Mouse (Mus musculus): Measurements from ENCODE around the gene Slc5a5. TPM values are rescaled to one million over a fixed set of nuclear protein-coding genes. Genes with fewer than 3 reads are reported as not detected.

Gene Slc5a5
- polyA plus RNA-seq, 1 experiment from 2014 or later, result 0.71 TPM

DNA sequence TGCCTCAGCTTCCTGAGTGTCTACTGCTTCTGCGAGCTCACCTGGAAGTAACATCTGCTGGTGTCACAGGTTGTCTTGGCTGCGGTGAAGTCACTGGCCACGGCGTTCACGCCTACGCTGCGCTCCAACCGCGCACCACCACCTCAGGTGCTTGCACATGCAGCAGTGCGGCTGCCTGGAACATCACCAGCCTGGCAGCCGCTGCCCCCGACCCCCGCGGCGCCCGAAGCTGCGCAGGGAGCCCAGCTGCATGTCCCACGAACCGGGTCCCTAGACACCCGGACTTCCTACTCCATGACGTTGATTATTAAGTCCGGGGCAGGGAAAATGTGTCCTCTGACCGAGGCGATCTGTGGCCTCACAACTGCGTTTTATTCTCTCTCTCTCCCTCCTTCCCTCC lies 50.1 kb downstream of the Slc5a5 start:
- peak overlapping the region; percentile 47; the same call in 1 of the 2 replicates for H3K27ac ChIP-seq (ENCODE audit: low read depth, low read length)
- H3K9ac ChIP-seq (ENCODE audit: low read depth, low read length), result no peak overlapping the region
- no peak for ATAC-seq (ENCODE audit: low FRiP score)
- no peaks in the 10 kb centered on the region for H3K27me3 ChIP-seq (ENCODE audit: control insufficient read depth, insufficient read depth, low read length)
- no peak overlapping the region for H3K4me3 ChIP-seq (ENCODE audit: low read depth, low read length)
- 70% methylated on average over 25 of the region's 25 CpGs for WGBS
- no peaks in the 10 kb centered on the region for H3K36me3 ChIP-seq (ENCODE audit: control insufficient read depth, insufficient read depth, low read length)
- no peak overlapping the region for H3K4me2 ChIP-seq (replicated peaks; ENCODE audit: low read depth, low read length)
- H3K4me1 ChIP-seq (replicated peaks; ENCODE audit: control insufficient read depth, insufficient read depth, low read length), result peaks cover 5% of the 10 kb centered on the region; the same call in 1 of the 2 replicates
- DNase-seq (ENCODE audit: low spot score), result no peak
- H3K9me3 ChIP-seq (ENCODE audit: control insufficient read depth, low read length), result no peaks in the 10 kb centered on the region

DNA sequence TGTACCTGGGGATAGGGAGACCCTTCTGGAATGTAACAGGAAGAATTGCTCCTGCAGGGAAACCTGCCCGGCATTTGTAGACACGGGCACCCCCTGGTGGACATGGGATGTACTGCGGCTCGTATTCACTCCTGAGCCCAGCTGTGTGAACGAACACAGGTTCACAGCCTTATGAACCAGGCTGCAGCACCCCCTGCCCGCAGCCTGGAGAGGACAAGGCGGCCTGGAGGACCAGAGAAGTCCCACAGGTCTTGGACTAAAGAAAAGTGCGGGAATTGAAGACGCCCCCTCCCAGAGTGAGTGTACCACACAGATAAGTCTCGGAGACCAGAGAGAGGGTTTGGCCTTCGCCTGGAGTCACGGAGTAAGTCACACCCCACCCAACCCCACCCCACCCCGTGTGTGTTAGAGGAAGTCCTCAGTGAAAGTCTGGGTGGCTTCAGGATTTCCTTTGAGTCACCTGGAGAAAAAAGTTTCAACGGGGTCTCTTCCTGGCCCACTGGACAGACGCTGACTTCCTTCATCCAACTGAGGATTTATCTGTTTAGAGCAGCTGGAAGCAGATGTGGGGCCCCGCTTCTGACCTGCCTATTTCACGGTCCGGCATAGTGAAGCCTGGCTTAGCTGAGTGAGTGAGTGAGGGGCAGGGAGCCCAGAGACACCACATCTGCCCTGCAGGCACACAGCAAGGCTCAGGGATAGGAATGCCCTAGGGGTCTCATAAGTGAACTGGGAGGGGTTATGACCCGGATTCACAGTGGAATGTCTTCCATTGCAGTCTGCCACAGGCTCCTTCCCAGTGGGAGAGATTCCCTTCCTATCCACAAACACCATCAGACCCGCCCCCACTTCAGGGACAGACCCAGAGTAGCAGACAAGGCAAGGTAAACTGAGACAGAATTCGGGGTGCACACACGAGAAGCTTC lies 51.1 kb downstream of the Slc5a5 start:
- WGBS, result 43% methylated on average over 22 of the region's 22 CpGs
- Histone ChIP-seq H3K4me1 (replicated peaks; ENCODE audit: control insufficient read depth, insufficient read depth, low read length) (peaks cover 5% of the 10 kb centered on the region; the same call in 1 of the 2 replicates), H3K9ac (ENCODE audit: low read depth, low read length) (no peak overlapping the region), H3K9me3 (ENCODE audit: control insufficient read depth, low read length) (no peaks in the 10 kb centered on the region), H3K4me3 (ENCODE audit: low read depth, low read length) (no peak overlapping the region), H3K4me2 (replicated peaks; ENCODE audit: low read depth, low read length) (no peak overlapping the region), H3K36me3 (ENCODE audit: control insufficient read depth, insufficient read depth, low read length) (no peaks in the 10 kb centered on the region), H3K27me3 (ENCODE audit: control insufficient read depth, insufficient read depth, low read length) (no peaks in the 10 kb centered on the region), H3K27ac (ENCODE audit: low read depth, low read length) (0 out of 2 replicates have a peak overlapping the region, but pooled peaks have one; percentile 20)
- DNase-seq (ENCODE audit: low spot score), result peak; percentile 95
- ATAC-seq (ENCODE audit: low FRiP score), result peak; percentile 8; the same call in 1 of the 2 replicates

DNA sequence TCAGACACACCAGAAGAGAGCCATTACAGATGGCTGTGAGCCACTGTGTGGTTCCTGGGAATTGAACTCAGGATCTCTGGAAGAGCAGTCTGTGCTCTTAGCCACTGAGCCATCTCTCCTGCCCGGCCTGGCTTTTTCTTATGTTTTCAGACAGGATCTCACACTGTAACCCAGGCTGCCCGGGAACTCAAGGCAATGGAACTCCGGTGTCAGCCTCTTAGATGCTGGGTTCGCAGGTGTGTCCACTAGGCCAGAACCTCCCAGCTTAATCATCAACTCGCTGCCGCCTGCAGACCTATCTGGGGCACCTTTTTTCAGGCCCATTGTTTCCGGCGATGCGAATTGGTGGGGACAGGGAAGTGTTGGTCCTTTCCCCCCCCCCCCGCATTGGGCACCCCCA lies 52.0 kb downstream of the Slc5a5 start:
- ATAC-seq (ENCODE audit: low FRiP score), result no peak
- Histone ChIP-seq H3K9me3 (ENCODE audit: control insufficient read depth, low read length) (no peaks in the 10 kb centered on the region), H3K27me3 (ENCODE audit: control insufficient read depth, insufficient read depth, low read length) (no peaks in the 10 kb centered on the region), H3K36me3 (ENCODE audit: control insufficient read depth, insufficient read depth, low read length) (no peaks in the 10 kb centered on the region), H3K4me2 (replicated peaks; ENCODE audit: low read depth, low read length) (no peak overlapping the region), H3K9ac (ENCODE audit: low read depth, low read length) (no peak overlapping the region), H3K4me1 (replicated peaks; ENCODE audit: control insufficient read depth, insufficient read depth, low read length) (peaks cover 5% of the 10 kb centered on the region; the same call in 1 of the 2 replicates), H3K27ac (ENCODE audit: low read depth, low read length) (no peak overlapping the region), H3K4me3 (ENCODE audit: low read depth, low read length) (no peak overlapping the region)
- WGBS, result 60% methylated on average over 10 of the region's 10 CpGs
- no peak for DNase-seq (ENCODE audit: low spot score)

DNA sequence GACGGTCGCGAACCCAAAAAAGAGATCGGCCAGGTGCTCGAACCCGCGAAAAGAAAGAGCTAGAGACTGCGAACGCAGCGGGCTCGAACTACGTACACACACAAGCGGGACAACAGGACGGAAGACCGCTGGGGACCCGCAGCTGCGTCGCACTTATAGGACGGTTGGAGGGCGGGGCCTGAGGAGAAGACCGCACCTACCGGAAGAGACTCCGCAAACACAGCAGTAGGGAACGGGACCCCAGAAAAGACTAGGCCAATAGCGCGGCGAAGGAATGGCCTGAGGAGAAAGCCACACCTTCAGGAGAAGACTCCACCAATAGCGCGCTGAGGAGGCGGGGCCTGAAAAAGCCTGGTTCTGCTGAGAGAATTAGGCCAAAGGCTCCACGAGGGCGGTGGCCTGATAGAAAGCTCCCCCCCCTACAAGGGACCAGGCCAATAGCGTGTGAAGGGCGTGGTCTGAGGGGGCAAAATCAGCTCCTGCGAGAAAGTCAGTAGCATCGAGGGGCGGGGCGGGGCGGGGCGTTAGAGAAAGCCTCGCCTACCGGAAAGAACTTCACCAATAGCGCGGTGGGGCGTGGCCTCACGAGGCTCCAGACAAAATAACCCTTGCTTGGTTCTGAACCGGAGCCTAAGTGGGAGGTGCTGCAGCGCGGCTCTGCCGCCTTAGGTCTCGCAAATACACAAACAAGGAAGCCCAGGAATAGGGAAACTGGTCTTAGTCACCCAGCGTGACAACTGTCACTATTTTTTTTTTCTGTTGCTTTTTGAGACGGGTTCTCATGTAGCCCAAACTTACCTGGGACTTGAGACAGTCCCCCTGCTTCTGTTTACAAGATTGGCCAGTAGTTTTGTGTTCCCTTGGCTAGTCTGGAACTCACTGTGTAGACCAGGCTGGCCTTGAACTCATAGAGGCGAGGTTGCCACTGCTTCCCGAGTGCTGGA lies 52.9 kb downstream of the Slc5a5 start, which contains the start of gene Arrdc2:
Gene Arrdc2 (minus strand): TSS at position 313 of the 944 bp plus-strand sequence.
- 2% methylated on average over 55 of the region's 55 CpGs for WGBS
- Histone ChIP-seq H3K27ac (ENCODE audit: low read depth, low read length) (peak within 1 kb of the TSS; percentile 67), H3K4me1 (replicated peaks; ENCODE audit: control insufficient read depth, insufficient read depth, low read length) (peaks cover 5% of the 10 kb centered on the region; the same call in 1 of the 2 replicates), H3K9ac (ENCODE audit: low read depth, low read length) (peak within 1 kb of the TSS; percentile 70), H3K4me2 (replicated peaks; ENCODE audit: low read depth, low read length) (peak within 1 kb of the TSS; percentile 83), H3K9me3 (ENCODE audit: control insufficient read depth, low read length) (no peaks in the 10 kb centered on the region), H3K4me3 (ENCODE audit: low read depth, low read length) (peak within 1 kb of the TSS; percentile 57), H3K27me3 (ENCODE audit: control insufficient read depth, insufficient read depth, low read length) (no peaks in the 10 kb centered on the region), H3K36me3 (ENCODE audit: control insufficient read depth, insufficient read depth, low read length) (no peaks in the 10 kb centered on the region)
- peak; percentile 97 for ATAC-seq (ENCODE audit: low FRiP score)
- peak; percentile 99 for DNase-seq (ENCODE audit: low spot score)

- peak overlapping the region; percentile 70 for H3K9ac ChIP-seq (ENCODE audit: low read depth, low read length)
- H3K27ac ChIP-seq (ENCODE audit: low read depth, low read length), result peak overlapping the region; percentile 67
- no peaks in the 10 kb centered on the region for H3K27me3 ChIP-seq (ENCODE audit: control insufficient read depth, insufficient read depth, low read length)
- peak overlapping the region; percentile 57 for H3K4me3 ChIP-seq (ENCODE audit: low read depth, low read length)
- ATAC-seq (ENCODE audit: low FRiP score) (peak; percentile 37), DNase-seq (ENCODE audit: low spot score) (no peak)
- H3K4me1 ChIP-seq (replicated peaks; ENCODE audit: control insufficient read depth, insufficient read depth, low read length), result peaks cover 5% of the 10 kb centered on the region; the same call in 1 of the 2 replicates
- WGBS, result 4% methylated on average over 59 of the region's 66 CpGs
- H3K4me2 ChIP-seq (replicated peaks; ENCODE audit: low read depth, low read length), result peak overlapping the region; percentile 83
- no peaks in the 10 kb centered on the region for H3K36me3 ChIP-seq (ENCODE audit: control insufficient read depth, insufficient read depth, low read length)
- H3K9me3 ChIP-seq (ENCODE audit: control insufficient read depth, low read length), result no peaks in the 10 kb centered on the region
Observed at GRCm38 (mm10) chr8:70838654-70839407, 53.7 kb downstream of the Slc5a5 start.

DNA sequence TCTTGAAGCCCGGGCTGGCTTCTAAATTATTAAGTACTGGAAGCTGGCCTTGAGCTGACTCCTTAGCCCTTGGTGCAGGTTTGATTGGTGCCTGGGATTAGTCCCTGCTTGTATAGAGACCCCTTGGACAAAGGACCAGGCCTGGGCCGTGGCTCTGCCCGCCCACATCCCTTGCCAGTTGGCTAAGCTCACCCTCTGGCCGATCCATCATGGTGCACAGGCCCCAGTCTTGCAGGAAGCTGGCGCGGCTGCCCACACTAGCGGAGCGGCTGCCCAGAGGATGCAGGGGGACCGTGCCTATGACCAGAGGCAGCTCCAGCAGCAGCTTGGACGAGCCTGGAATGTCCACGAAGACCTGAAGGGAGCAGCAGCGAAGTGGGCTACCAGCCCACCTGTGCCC lies 55.9 kb downstream of the Slc5a5 start:
- H3K4me2 ChIP-seq (replicated peaks; ENCODE audit: low read depth, low read length), result no peak overlapping the region
- no peaks in the 10 kb centered on the region for H3K36me3 ChIP-seq (ENCODE audit: control insufficient read depth, insufficient read depth, low read length)
- H3K4me1 ChIP-seq (replicated peaks; ENCODE audit: control insufficient read depth, insufficient read depth, low read length), result peaks cover 5% of the 10 kb centered on the region; the same call in 1 of the 2 replicates
- WGBS, result 91% methylated on average over 12 of the region's 12 CpGs
- H3K9me3 ChIP-seq (ENCODE audit: control insufficient read depth, low read length), result no peaks in the 10 kb centered on the region
- DNase-seq (ENCODE audit: low spot score), result no peak
- ATAC-seq (ENCODE audit: low FRiP score), result no peak
- H3K9ac ChIP-seq (ENCODE audit: low read depth, low read length), result no peak overlapping the region
- no peaks in the 10 kb centered on the region for H3K27me3 ChIP-seq (ENCODE audit: control insufficient read depth, insufficient read depth, low read length)
- H3K27ac ChIP-seq (ENCODE audit: low read depth, low read length), result no peak overlapping the region
- H3K4me3 ChIP-seq (ENCODE audit: low read depth, low read length), result no peak overlapping the region

DNA sequence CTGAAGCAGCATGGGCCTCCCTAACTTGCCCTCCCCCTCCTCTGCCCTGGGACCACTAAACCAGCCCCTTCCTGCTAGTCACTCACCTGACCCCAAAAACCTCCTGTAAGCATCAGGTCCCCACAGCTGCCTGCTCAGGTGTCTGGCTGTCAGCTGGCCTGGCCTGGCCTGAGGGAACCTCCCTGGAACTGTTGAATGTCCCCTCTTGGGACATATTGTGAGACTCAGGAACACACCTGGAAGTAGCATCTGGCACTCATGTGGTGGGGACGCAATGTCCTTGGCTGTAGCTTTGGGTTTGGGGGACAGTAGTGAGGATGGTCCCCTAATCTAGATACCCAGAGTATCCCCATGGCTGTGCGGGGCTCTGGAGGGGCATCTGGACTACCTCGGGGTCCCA lies 58.5 kb downstream of the Slc5a5 start:
- 91% methylated on average over 3 of the region's 3 CpGs for WGBS
- H3K4me3 ChIP-seq (ENCODE audit: low read depth, low read length), result no peak overlapping the region
- H3K36me3 ChIP-seq (ENCODE audit: control insufficient read depth, insufficient read depth, low read length), result no peaks in the 10 kb centered on the region
- no peak for ATAC-seq (ENCODE audit: low FRiP score)
- no peaks in the 10 kb centered on the region for H3K9me3 ChIP-seq (ENCODE audit: control insufficient read depth, low read length)
- peaks cover 3% of the 10 kb centered on the region; the same call in 1 of the 2 replicates for H3K4me1 ChIP-seq (replicated peaks; ENCODE audit: control insufficient read depth, insufficient read depth, low read length)
- H3K4me2 ChIP-seq (replicated peaks; ENCODE audit: low read depth, low read length), result no peak overlapping the region
- H3K27me3 ChIP-seq (ENCODE audit: control insufficient read depth, insufficient read depth, low read length), result no peaks in the 10 kb centered on the region
- no peak overlapping the region for H3K9ac ChIP-seq (ENCODE audit: low read depth, low read length)
- H3K27ac ChIP-seq (ENCODE audit: low read depth, low read length), result no peak overlapping the region
- no peak for DNase-seq (ENCODE audit: low spot score)

DNA sequence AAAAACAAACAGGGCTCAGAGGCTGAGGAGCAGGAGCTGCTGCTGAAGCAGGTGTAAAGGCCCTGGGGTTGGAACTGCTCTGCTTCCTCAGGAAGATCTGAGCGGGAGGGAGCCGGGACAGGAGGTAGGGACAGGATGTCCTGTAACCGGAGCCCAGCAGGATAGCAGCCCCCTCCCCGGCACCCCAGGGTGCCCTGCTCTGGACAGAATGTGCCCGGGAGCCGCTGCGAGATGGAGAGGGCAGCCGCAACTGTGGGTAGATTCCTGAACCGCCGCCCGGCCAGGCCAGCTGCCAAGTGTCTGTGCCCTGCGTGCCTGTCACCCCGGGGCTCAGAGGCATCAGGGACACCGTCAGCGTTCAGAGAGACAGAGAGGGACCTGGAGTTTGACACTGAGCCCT lies 59.0 kb downstream of the Slc5a5 start:
- Histone ChIP-seq H3K4me1 (replicated peaks; ENCODE audit: control insufficient read depth, insufficient read depth, low read length) (peaks cover 1% of the 10 kb centered on the region; the same call in 1 of the 2 replicates), H3K27ac (ENCODE audit: low read depth, low read length) (no peak overlapping the region), H3K36me3 (ENCODE audit: control insufficient read depth, insufficient read depth, low read length) (no peaks in the 10 kb centered on the region), H3K4me2 (replicated peaks; ENCODE audit: low read depth, low read length) (no peak overlapping the region), H3K9me3 (ENCODE audit: control insufficient read depth, low read length) (no peaks in the 10 kb centered on the region), H3K27me3 (ENCODE audit: control insufficient read depth, insufficient read depth, low read length) (no peaks in the 10 kb centered on the region), H3K4me3 (ENCODE audit: low read depth, low read length) (no peak overlapping the region), H3K9ac (ENCODE audit: low read depth, low read length) (no peak overlapping the region)
- DNase-seq (ENCODE audit: low spot score) (no peak), ATAC-seq (ENCODE audit: low FRiP score) (no peak)
- WGBS, result 52% methylated on average over 15 of the region's 15 CpGs
